Mouse (Mus musculus) embryonic facial prominence, embryonic 10.5 days (tissue): ENCODE measurements around the gene Avil. TPM values are rescaled to one million over a fixed set of nuclear protein-coding genes. Genes with fewer than 3 reads are reported as not detected.

Experiments
- DNase-seq: peaks from one replicate; pipeline ENCODE4 v3.0.0-alpha.2; 2017; ENCODE audit warnings: low spot score
- H3K27ac ChIP-seq: fragments of 300-500 bp; sonication (generic); replicated peaks from 2 replicates; pipeline ENCODE4 v1.5.1; 2016; ENCODE audit warnings: mild to moderate bottlenecking
- H3K27me3 ChIP-seq: fragments of 300-500 bp; sonication (generic); replicated peaks from 2 replicates; pipeline ENCODE4 v1.6.1; 2016; ENCODE audit warnings: low read depth, mild to moderate bottlenecking; ENCODE audit not compliant: poor library complexity, severe bottlenecking
- H3K36me3 ChIP-seq: fragments of 300-500 bp; sonication (generic); replicated peaks from 2 replicates; pipeline ENCODE4 v1.6.1; 2016; ENCODE audit warnings: mild to moderate bottlenecking, moderate library complexity
- H3K4me1 ChIP-seq: fragments of 300-500 bp; sonication (generic); 2 replicates; pipeline ENCODE4 v1.6.1; 2016
- H3K4me3 ChIP-seq: fragments of 300-500 bp; sonication (generic); 2 replicates; pipeline ENCODE4 v1.5.1; 2016; ENCODE audit warnings: mild to moderate bottlenecking, moderate library complexity
- H3K9me3 ChIP-seq: fragments of 300-500 bp; sonication (generic); 2 replicates; pipeline ENCODE4 v1.6.1; 2016; ENCODE audit warnings: mild to moderate bottlenecking
- WGBS: fragments of 180-500 bp; shearing (Covaris S2); methylation state at CpG from one replicate; pipeline ENCODE4 v1.1.7; 2016; 5-methylcytosine and 5-hydroxymethylcytosine counted together
- polyA plus RNA-seq: library from polyadenylated mRNA; unstranded; fragments of >200 nt; fragmentation: Nextera tagmentation; extraction: Ambion mirVana; gene quantifications from 2 replicates; pipeline ENCODE4 v1.2.1, GENCODE M21; 2016

The Avil gene
- polyA plus RNA-seq, 1 experiment from 2014 or later = 0.44 TPM

DNA sequence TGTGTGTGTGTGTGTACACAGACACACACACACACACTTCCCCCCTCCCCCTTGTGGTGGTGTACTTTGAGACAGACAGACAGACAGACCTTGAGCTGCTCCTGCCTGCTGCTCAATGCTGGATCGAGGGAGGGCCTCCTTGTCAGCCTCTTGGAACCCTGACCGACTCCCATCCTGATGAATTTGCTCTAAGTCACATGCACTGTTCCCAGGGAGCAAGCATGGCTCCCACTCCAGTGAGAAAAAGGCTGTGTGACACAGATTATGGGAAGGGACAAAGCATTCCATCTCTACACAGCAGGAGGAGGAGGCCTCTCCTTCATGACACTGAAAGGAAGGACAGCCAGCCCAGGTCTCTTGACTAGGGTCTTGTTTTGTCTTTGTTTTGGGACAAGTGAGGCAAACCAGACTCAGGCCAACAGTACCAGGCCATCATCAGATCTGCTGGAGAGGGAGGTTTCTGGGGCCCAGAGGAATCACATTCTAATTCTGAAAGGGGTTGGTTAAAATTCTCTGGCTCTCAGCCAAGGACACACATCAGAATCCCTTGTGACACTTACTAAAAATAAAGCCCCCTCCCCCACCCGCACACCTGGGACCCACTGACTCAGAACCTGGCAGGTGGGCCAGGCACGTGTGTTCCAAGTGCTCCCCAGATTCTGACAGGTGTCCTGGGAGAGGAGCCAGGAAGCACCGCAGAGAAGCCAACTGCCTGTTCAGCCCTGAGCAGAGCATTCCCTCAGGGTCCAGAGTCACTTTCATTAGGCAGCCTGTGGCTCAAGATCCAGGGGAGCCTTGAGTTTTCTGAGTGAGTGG is 16.1 kb upstream of the Avil start:
- Histone ChIP-seq H3K4me1 (peaks cover 89% of the 10 kb centered on the region), H3K9me3 (no peaks in the 10 kb centered on the region), H3K27me3 (no peaks in the 10 kb centered on the region), H3K27ac (peak overlapping the region; percentile 63), H3K36me3 (peaks cover 48% of the 10 kb centered on the region), H3K4me3 (0 out of 2 replicates have a peak overlapping the region, but pooled peaks have one; percentile 5)
- DNase-seq = no peak
- WGBS = 62% methylated on average over 5 of the region's 5 CpGs

- 87% methylated on average over 4 of the region's 4 CpGs for WGBS
- Histone ChIP-seq H3K27me3 (no peaks in the 10 kb centered on the region), H3K4me1 (peaks cover 88% of the 10 kb centered on the region), H3K9me3 (no peaks in the 10 kb centered on the region), H3K36me3 (peaks cover 48% of the 10 kb centered on the region), H3K27ac (0 out of 2 replicates have a peak overlapping the region, but pooled peaks have one; percentile 32), H3K4me3 (no peak overlapping the region)
- no peak for DNase-seq
Measured at GRCm38 (mm10) chr10:126985127-126985526, 15.4 kb upstream of the Avil start.

DNA sequence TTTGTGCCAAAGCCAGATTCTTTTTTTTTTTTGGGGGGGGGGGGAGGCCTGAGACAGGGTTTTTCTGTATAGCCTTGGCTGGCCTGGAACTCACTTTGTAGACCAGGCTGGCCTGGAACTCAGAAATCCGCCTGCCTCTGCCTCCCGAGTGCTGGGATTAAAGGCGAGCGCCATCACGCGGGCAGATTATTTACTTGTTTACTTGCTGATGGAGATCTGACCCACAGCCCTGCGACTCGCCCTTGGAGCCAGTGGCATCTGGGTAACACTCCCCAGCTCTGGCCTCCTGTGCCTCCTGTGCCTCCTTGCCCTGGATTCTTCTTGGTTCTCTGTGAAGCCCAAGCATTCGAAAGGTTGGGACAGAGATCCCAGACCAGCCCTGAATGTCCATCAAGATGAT is 14.9 kb upstream of the Avil start:
- Histone ChIP-seq H3K9me3 (no peaks in the 10 kb centered on the region), H3K27ac (no peak overlapping the region), H3K4me3 (no peak overlapping the region; the same call in 1 of the 2 replicates), H3K36me3 (peaks cover 48% of the 10 kb centered on the region), H3K4me1 (peaks cover 88% of the 10 kb centered on the region), H3K27me3 (no peaks in the 10 kb centered on the region)
- WGBS = 95% methylated on average over 9 of the region's 9 CpGs
- no peak for DNase-seq

- Histone ChIP-seq H3K27me3 (no peaks in the 10 kb centered on the region), H3K9me3 (no peaks in the 10 kb centered on the region), H3K36me3 (peaks cover 56% of the 10 kb centered on the region), H3K4me3 (peak overlapping the region; percentile 25), H3K27ac (peak overlapping the region; percentile 31), H3K4me1 (peaks cover 79% of the 10 kb centered on the region)
- DNase-seq = peak; percentile 40
- WGBS = 61% methylated on average over 4 of the region's 4 CpGs
Measured at GRCm38 (mm10) chr10:126986541-126986961, 14.0 kb upstream of the Avil start.

GRCm38 (mm10) chr10:126987183-126988118 is 13.1 kb upstream of the Avil start:
- H3K27ac ChIP-seq = peak overlapping the region; percentile 35; the same call in 1 of the 2 replicates
- peaks cover 65% of the 10 kb centered on the region for H3K36me3 ChIP-seq
- H3K27me3 ChIP-seq = no peaks in the 10 kb centered on the region
- peaks cover 70% of the 10 kb centered on the region for H3K4me1 ChIP-seq
- 62% methylated on average over 8 of the region's 8 CpGs for WGBS
- peak overlapping the region; percentile 5; the same call in 1 of the 2 replicates for H3K4me3 ChIP-seq
- DNase-seq = no peak
- no peaks in the 10 kb centered on the region for H3K9me3 ChIP-seq

GRCm38 (mm10) chr10:126988513-126989165 is 11.9 kb upstream of the Avil start:
- peaks cover 58% of the 10 kb centered on the region for H3K4me1 ChIP-seq
- WGBS = 80% methylated on average over 5 of the region's 5 CpGs
- H3K9me3 ChIP-seq = no peaks in the 10 kb centered on the region
- H3K27ac ChIP-seq = 0 out of 2 replicates have a peak overlapping the region, but pooled peaks have one; percentile 35
- H3K36me3 ChIP-seq = peaks cover 71% of the 10 kb centered on the region
- H3K27me3 ChIP-seq = no peaks in the 10 kb centered on the region
- DNase-seq = no peak
- 0 out of 2 replicates have a peak overlapping the region, but pooled peaks have one; percentile 12 for H3K4me3 ChIP-seq

- H3K27ac ChIP-seq = no peak overlapping the region
- no peaks in the 10 kb centered on the region for H3K27me3 ChIP-seq
- peak; percentile 91 for DNase-seq
- no peaks in the 10 kb centered on the region for H3K9me3 ChIP-seq
- 69% methylated on average over 7 of the region's 7 CpGs for WGBS
- no peak overlapping the region for H3K4me3 ChIP-seq
- peaks cover 42% of the 10 kb centered on the region for H3K4me1 ChIP-seq
- peaks cover 74% of the 10 kb centered on the region for H3K36me3 ChIP-seq
Measured at GRCm38 (mm10) chr10:126990313-126991056, 10.0 kb upstream of the Avil start.

- 87% methylated on average over 3 of the region's 3 CpGs for WGBS
- Histone ChIP-seq H3K4me1 (peaks cover 31% of the 10 kb centered on the region), H3K27me3 (no peaks in the 10 kb centered on the region), H3K27ac (no peak overlapping the region), H3K36me3 (peaks cover 74% of the 10 kb centered on the region), H3K4me3 (no peak overlapping the region), H3K9me3 (no peaks in the 10 kb centered on the region)
- DNase-seq = no peak
Measured at GRCm38 (mm10) chr10:126991676-126992075, 8.8 kb upstream of the Avil start.

DNA sequence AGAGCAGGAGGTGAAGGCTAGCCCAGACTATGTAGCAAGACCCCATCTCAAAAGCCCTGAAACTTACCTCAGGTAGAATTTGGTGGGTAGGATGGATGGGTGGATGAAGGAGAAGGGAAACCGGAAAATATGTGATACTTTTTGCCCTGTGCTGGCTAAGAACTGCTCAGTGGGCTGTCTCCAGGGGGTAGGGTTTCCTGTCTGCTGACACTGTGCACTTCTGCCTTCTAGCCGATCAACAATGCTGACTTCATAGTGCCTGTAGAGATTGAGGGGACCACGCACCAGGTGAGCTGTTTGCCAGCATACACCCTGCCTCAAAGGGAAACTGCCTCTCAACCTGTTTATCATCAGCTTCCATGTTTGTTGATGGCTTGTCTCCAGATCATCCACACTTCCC is 6.9 kb upstream of the Avil start:
- DNase-seq = no peak
- Histone ChIP-seq H3K27ac (no peak overlapping the region), H3K27me3 (no peaks in the 10 kb centered on the region), H3K4me3 (no peak overlapping the region), H3K9me3 (no peaks in the 10 kb centered on the region), H3K4me1 (peaks cover 11% of the 10 kb centered on the region), H3K36me3 (peaks cover 77% of the 10 kb centered on the region)
- 92% methylated on average over 3 of the region's 3 CpGs for WGBS

DNA sequence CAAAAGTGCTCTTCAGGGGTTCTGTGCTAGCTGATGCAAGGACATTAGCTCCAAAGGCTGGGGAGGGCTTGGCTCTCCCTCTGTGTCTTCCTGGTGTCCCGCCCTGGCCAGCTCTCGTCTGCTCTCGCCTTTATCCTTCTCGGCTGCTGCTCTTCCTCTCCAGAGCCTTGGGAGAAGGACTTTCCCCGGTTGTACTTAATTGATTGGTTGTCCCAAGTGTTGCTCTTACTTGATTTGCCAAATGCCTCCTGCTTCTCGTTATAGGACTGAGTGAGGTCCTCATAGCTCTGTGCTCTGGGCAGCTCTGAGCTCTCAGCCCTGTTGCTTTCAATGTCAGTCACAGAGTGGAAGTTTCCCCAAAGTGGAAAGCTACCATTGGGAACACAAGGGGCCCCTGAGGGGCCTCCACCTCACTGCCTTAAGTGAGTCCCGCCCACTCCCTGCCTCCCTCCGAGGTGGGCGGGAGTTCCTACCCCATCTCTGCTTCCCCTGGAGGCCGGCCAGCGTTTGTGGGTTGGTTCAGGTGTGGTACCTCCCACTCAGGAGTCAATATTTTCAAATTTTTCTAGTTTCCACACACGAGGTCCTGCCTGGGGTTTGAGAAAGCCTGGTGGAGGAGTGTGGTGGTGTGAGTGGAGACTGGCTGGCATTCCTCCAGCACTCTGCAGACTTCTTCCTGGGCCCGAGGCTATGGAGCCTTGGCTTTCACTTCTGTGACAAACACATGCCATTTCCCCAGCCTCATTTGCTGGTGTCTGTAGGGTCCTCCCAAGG is 3.0 kb upstream of the Avil start:
- no peak overlapping the region for H3K27ac ChIP-seq
- DNase-seq = no peak
- H3K9me3 ChIP-seq = no peaks in the 10 kb centered on the region
- H3K4me1 ChIP-seq = no peaks in the 10 kb centered on the region
- peaks cover 76% of the 10 kb centered on the region for H3K36me3 ChIP-seq
- no peak overlapping the region for H3K4me3 ChIP-seq
- 78% methylated on average over 13 of the region's 13 CpGs for WGBS
- H3K27me3 ChIP-seq = no peaks in the 10 kb centered on the region

- Histone ChIP-seq H3K27ac (no peak overlapping the region), H3K27me3 (no peaks in the 10 kb centered on the region), H3K9me3 (no peaks in the 10 kb centered on the region), H3K4me1 (peaks cover 3% of the 10 kb centered on the region; the same call in 1 of the 2 replicates), H3K36me3 (peaks cover 38% of the 10 kb centered on the region), H3K4me3 (no peak overlapping the region)
- 89% methylated on average over 9 of the region's 9 CpGs for WGBS
- DNase-seq = no peak
Measured at GRCm38 (mm10) chr10:127001297-127001696, 788 bp downstream of the Avil start.
